Mouse (Mus musculus) small intestine, adult 2 months (tissue): ENCODE results near the gene Cd320.

Source experiments
- CTCF ChIP-seq: fragments of 200-500 bp; IDR thresholded peaks from 2 replicates; pipeline ENCODE4 v1.5.1; 2012; ENCODE audit warnings: low read depth, mild to moderate bottlenecking, control low read depth, inconsistent platforms, low read length, moderate library complexity, mixed read lengths; ENCODE audit not compliant: insufficient replicate concordance, insufficient read length; ENCODE audit errors: extremely low read depth
- POLR2A ChIP-seq: fragments of 200-500 bp; IDR thresholded peaks from 2 replicates; pipeline ENCODE4 v1.6.1; 2012; ENCODE audit warnings: low read depth, mild to moderate bottlenecking, control low read depth, inconsistent platforms, low read length, moderate library complexity

DNA sequence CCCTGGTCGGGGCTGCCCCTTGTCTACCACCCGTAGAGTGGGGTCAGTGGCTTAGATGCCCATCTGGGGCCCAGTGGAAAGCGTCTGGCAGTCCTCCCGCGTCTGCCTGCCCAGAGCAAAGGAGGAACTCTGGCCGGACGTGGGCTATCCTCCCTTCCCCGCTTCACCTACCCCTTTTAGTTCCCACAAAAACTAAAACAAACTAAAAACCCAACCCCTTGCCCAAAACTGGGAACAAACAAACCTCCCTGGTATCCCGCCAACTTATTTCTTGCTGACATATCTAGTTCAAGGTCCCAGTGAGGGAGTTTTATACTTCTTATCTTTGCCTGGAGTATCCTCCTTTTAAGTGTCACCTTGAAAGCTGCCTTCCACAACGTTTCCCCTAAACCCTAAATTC, 34.7 kb upstream of the Cd320 start:
- TF ChIP-seq CTCF (no peak), POLR2A (no peak)
